Comparison of ENCODE assay signal across 9 mouse cellular contexts in genomic region chr11:89243370-89243769, GRCm38 (mm10). TPM values are rescaled to one million over a fixed set of nuclear protein-coding genes. Genes with fewer than 3 reads are reported as not detected.
DNase-seq lines count a peak whose midpoint lies in the region; ATAC-seq lines count a peak whose summit lies in the region.
"Had no signal": no experiment of that assay in that cellular context is flagged by ENCODE, and none has a peak within 500 bp of the region (broad histone marks: within the 10 kb centered on the region; RNA-seq: fewer than 3 reads in every experiment).

No protein-coding gene starts in this region.

- H3K27me3 ChIP-seq in neural tube, embryonic 15.5 days (replicated peaks), result no peaks in the 10 kb centered on the region
- H3K27me3 ChIP-seq in forebrain, embryonic 13.5 days, result 0 out of 2 replicates have a peak, but pooled peaks cover 4% of the 10 kb centered on the region
- H3K27me3 ChIP-seq: hindbrain, embryonic 15.5 days had no signal

- H3K4me1 ChIP-seq in neural tube, embryonic 15.5 days, result no peaks in the 10 kb centered on the region
- no peaks in the 10 kb centered on the region for H3K4me1 ChIP-seq in forebrain, embryonic 13.5 days
- H3K4me1 ChIP-seq: hindbrain, embryonic 15.5 days had no signal

- no peak overlapping the region for H3K9ac ChIP-seq in neural tube, embryonic 15.5 days (replicated peaks)
- no peak overlapping the region for H3K9ac ChIP-seq in forebrain, embryonic 13.5 days
- H3K9ac ChIP-seq: hindbrain, embryonic 15.5 days had no signal

- H3K36me3 ChIP-seq in neural tube, embryonic 15.5 days, result no peaks in the 10 kb centered on the region
- H3K36me3 ChIP-seq in forebrain, embryonic 13.5 days (ENCODE audit: poor library complexity, severe bottlenecking), result no peaks in the 10 kb centered on the region
- H3K36me3 ChIP-seq: hindbrain, embryonic 15.5 days had no signal

- H3K4me2 ChIP-seq in neural tube, embryonic 15.5 days, result no peak overlapping the region
- H3K4me2 ChIP-seq in forebrain, embryonic 13.5 days, result no peak overlapping the region
- H3K4me2 ChIP-seq: hindbrain, embryonic 15.5 days had no signal

- DNase-seq in heart, adult 11 months, result peak; percentile 64
- DNase-seq in heart, adult 9 months (ENCODE audit: low spot score in 2 of 2), result no peak
- DNase-seq in neural tube, embryonic 10.5 days (ENCODE audit: extremely low spot score, low spot score), result peak; percentile 38
- peak; percentile 38 for DNase-seq in lung, postnatal 14 days
- peak; percentile 10 for DNase-seq in yolk sac, embryonic 10.5 days (ENCODE audit: low spot score)

- no peaks in the 10 kb centered on the region for H3K9me3 ChIP-seq in neural tube, embryonic 15.5 days (replicated peaks)
- H3K9me3 ChIP-seq in forebrain, embryonic 13.5 days (replicated peaks), result no peaks in the 10 kb centered on the region
- H3K9me3 ChIP-seq: hindbrain, embryonic 15.5 days had no signal

- no peak overlapping the region for H3K4me3 ChIP-seq in neural tube, embryonic 15.5 days (replicated peaks)
- no peak overlapping the region for H3K4me3 ChIP-seq in forebrain, embryonic 13.5 days
- H3K4me3 ChIP-seq: hindbrain, embryonic 15.5 days had no signal

- no peak overlapping the region for H3K27ac ChIP-seq in neural tube, embryonic 15.5 days (replicated peaks)
- H3K27ac ChIP-seq in forebrain, embryonic 13.5 days, result no peak overlapping the region
- H3K27ac ChIP-seq: hindbrain, embryonic 15.5 days had no signal

- 20% methylated on average over 3 of the region's 3 CpGs for WGBS in neural tube, embryonic 15.5 days
- WGBS in forebrain, embryonic 13.5 days, result 7% methylated on average over 3 of the region's 3 CpGs

- no peak for ATAC-seq in neural tube, embryonic 15.5 days (ENCODE audit: low FRiP score)
- ATAC-seq in forebrain, embryonic 13.5 days, result peak; percentile 62; the same call in 1 of the 2 replicates
- no peak for ATAC-seq in inflammation-experienced regulatory T-cells, adult 6 months

RNA-seq across cellular contexts. Expression of gene Nog, which starts 58.8 kb away (rescaled TPM):
- 4.8 and 5.1 TPM in 2 replicates for polyA plus RNA-seq in neural tube, embryonic 15.5 days (2015; fragmentation: Nextera tagmentation; extraction: Ambion mirVana)
- 2.6 and 3.3 TPM in 2 replicates for polyA plus RNA-seq in forebrain, embryonic 13.5 days (2015; fragmentation: Nextera tagmentation; extraction: Ambion mirVana)
- not detected for polyA plus RNA-seq in inflammation-experienced regulatory T-cells, adult 6 months (2017; shearing (Covaris generic))

Comparison
In these comparisons a context has a peak if more than half of its experiments do, and no peak if none do; other contexts are left out.
1. DNase-seq: peak in heart, adult 11 months (single experiment), neural tube, embryonic 10.5 days (single experiment), lung, postnatal 14 days (single experiment) and yolk sac, embryonic 10.5 days (single experiment); none in heart, adult 9 months (0 of 2).